Mouse (Mus musculus): ENCODE results near the gene Pex16. TPM values are rescaled to one million over a fixed set of nuclear protein-coding genes. Genes with fewer than 3 reads are reported as not detected.

Gene Pex16
- polyA plus RNA-seq, 1 experiment: not detected

DNA sequence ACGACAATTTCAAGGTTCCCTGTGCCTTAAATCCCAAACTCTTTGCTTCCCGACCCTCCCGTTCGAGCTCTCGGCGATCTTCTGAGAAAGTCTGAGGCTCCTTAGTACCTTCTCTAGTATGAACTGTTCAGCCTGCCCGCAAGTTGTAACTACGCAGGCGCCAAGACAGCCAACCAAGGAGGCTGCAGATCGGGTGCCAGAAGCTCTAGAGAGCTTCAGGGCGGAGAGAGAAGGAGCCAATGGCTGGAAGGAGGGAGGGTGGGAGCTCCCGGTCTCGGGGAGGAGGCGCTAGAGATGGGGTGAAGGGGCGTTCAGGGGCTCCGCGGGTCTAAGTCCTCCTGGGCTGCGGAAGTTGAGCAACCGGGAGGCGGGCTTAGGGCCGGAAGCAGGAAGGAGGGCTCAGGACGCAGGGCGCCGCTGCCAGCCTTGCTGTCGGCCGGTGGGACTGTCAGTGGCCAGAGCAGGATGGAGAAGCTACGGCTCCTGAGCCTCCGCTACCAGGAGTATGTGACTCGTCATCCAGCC is 685 bp downstream of the Pex16 start:
- under 1% methylated on average over 29 of the region's 29 CpGs for WGBS
- TF ChIP-seq CTCF (IDR thresholded peaks at IDR 0.05; ENCODE audit: insufficient read depth, low read depth, low read length): no peak
- peak; percentile 80 for TF ChIP-seq POLR2A (IDR thresholded peaks at IDR 0.05; ENCODE audit: insufficient read depth, low read depth, low read length)
- Histone ChIP-seq H3K27ac (ENCODE audit: insufficient read depth, low read depth, low read length) (peak overlapping the region; percentile 89), H3K4me3 (ENCODE audit: insufficient read depth, low read depth, low read length) (peak overlapping the region; percentile 89), H3K4me1 (ENCODE audit: control insufficient read depth, insufficient read depth, low read length) (peaks cover 37% of the 10 kb centered on the region)

GRCm38 (mm10) chr2:92375788-92376187 is 1.3 kb downstream of the Pex16 start:
- Histone ChIP-seq H3K4me1 (ENCODE audit: control insufficient read depth, insufficient read depth, low read length) (peaks cover 31% of the 10 kb centered on the region), H3K4me3 (ENCODE audit: insufficient read depth, low read depth, low read length) (peak overlapping the region; percentile 89), H3K27ac (ENCODE audit: insufficient read depth, low read depth, low read length) (no peak overlapping the region)
- WGBS: 7% methylated on average over 10 of the region's 10 CpGs
- TF ChIP-seq POLR2A (IDR thresholded peaks at IDR 0.05; ENCODE audit: insufficient read depth, low read depth, low read length) (no peak), CTCF (IDR thresholded peaks at IDR 0.05; ENCODE audit: insufficient read depth, low read depth, low read length) (no peak)

GRCm38 (mm10) chr2:92376300-92376699 is 1.8 kb downstream of the Pex16 start:
- WGBS: 78% methylated on average over 6 of the region's 6 CpGs
- no peak overlapping the region for H3K27ac ChIP-seq (ENCODE audit: insufficient read depth, low read depth, low read length)
- no peak overlapping the region for H3K4me3 ChIP-seq (ENCODE audit: insufficient read depth, low read depth, low read length)
- H3K4me1 ChIP-seq (ENCODE audit: control insufficient read depth, insufficient read depth, low read length): peaks cover 26% of the 10 kb centered on the region
- TF ChIP-seq POLR2A (IDR thresholded peaks at IDR 0.05; ENCODE audit: insufficient read depth, low read depth, low read length) (no peak), CTCF (IDR thresholded peaks at IDR 0.05; ENCODE audit: insufficient read depth, low read depth, low read length) (no peak)

GRCm38 (mm10) chr2:92377320-92377719 is 2.8 kb downstream of the Pex16 start:
- TF ChIP-seq POLR2A (IDR thresholded peaks at IDR 0.05; ENCODE audit: insufficient read depth, low read depth, low read length) (no peak), CTCF (IDR thresholded peaks at IDR 0.05; ENCODE audit: insufficient read depth, low read depth, low read length) (no peak)
- Histone ChIP-seq H3K4me3 (ENCODE audit: insufficient read depth, low read depth, low read length) (no peak overlapping the region), H3K4me1 (ENCODE audit: control insufficient read depth, insufficient read depth, low read length) (peaks cover 16% of the 10 kb centered on the region), H3K27ac (ENCODE audit: insufficient read depth, low read depth, low read length) (no peak overlapping the region)
- 91% methylated on average over 7 of the region's 7 CpGs for WGBS

DNA sequence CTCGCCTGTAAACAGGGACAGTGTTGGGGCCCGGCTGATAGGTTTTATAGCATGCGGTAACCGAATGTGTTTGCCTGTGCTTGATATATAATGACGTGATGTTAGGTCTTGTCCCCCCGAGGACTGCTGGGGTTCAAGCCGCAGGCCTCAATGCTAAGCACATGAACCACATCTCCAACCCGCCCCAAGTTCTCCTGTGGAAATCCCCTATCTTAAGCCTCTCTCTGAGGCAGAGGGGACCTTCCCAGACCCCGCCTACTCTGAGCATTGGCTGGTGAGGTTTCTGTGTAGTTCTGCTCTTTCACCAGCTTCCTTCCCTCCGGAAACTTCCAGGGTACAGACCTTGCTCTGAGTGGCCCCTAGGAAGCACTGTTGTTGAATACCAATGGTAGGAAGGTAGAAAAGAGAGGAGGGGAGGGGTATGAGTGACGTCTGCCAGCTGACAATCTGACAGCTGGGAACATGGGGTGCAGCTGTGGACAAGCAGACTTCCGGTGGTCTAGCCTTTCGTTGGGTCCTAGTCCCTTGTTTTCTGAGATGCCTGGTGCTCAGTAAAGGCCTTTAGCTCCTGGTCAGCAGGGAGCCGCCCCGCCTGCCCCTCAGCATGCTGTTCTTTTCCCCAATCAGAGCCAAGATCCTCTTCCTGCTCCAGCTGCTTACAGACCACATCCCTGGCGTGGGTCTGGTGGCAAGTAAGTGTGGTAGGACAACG is 5.5 kb downstream of the Pex16 start:
- Histone ChIP-seq H3K27ac (ENCODE audit: insufficient read depth, low read depth, low read length) (no peak overlapping the region), H3K4me3 (ENCODE audit: insufficient read depth, low read depth, low read length) (no peak overlapping the region), H3K4me1 (ENCODE audit: control insufficient read depth, insufficient read depth, low read length) (peaks cover 9% of the 10 kb centered on the region)
- no peak for TF ChIP-seq CTCF (IDR thresholded peaks at IDR 0.05; ENCODE audit: insufficient read depth, low read depth, low read length)
- no peak for TF ChIP-seq POLR2A (IDR thresholded peaks at IDR 0.05; ENCODE audit: insufficient read depth, low read depth, low read length)
- 79% methylated on average over 17 of the region's 17 CpGs for WGBS

GRCm38 (mm10) chr2:92380495-92381050 is 6.1 kb downstream of the Pex16 start:
- H3K27ac ChIP-seq (ENCODE audit: insufficient read depth, low read depth, low read length): no peak overlapping the region
- WGBS: 70% methylated on average over 6 of the region's 6 CpGs
- TF ChIP-seq POLR2A (IDR thresholded peaks at IDR 0.05; ENCODE audit: insufficient read depth, low read depth, low read length) (no peak), CTCF (IDR thresholded peaks at IDR 0.05; ENCODE audit: insufficient read depth, low read depth, low read length) (no peak)
- H3K4me1 ChIP-seq (ENCODE audit: control insufficient read depth, insufficient read depth, low read length): peaks cover 16% of the 10 kb centered on the region
- no peak overlapping the region for H3K4me3 ChIP-seq (ENCODE audit: insufficient read depth, low read depth, low read length)

DNA sequence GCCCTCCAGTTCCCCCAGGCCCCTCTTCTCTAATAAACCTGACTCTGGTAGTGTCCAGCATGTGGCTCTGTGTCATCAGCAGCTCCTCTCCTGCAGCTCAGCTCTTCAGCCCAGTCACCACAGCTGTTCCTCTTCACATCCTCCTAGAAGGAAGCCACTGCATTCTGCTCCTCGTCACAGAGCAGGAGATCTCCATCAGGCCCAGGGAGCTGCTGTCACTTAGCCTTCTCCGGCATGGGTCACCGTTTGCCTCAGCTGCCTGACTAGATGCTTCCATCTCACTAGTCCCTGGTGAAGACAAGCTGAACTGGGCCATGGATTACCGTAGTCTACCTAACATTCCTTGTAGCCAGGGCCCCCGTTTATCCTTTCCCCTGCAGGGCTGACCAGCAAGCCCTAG is 6.7 kb downstream of the Pex16 start:
- no peak overlapping the region for H3K4me3 ChIP-seq (ENCODE audit: insufficient read depth, low read depth, low read length)
- H3K27ac ChIP-seq (ENCODE audit: insufficient read depth, low read depth, low read length): no peak overlapping the region
- WGBS: 76% methylated on average over 5 of the region's 5 CpGs
- H3K4me1 ChIP-seq (ENCODE audit: control insufficient read depth, insufficient read depth, low read length): peaks cover 16% of the 10 kb centered on the region
- TF ChIP-seq CTCF (IDR thresholded peaks at IDR 0.05; ENCODE audit: insufficient read depth, low read depth, low read length) (no peak), POLR2A (IDR thresholded peaks at IDR 0.05; ENCODE audit: insufficient read depth, low read depth, low read length) (no peak)

DNA sequence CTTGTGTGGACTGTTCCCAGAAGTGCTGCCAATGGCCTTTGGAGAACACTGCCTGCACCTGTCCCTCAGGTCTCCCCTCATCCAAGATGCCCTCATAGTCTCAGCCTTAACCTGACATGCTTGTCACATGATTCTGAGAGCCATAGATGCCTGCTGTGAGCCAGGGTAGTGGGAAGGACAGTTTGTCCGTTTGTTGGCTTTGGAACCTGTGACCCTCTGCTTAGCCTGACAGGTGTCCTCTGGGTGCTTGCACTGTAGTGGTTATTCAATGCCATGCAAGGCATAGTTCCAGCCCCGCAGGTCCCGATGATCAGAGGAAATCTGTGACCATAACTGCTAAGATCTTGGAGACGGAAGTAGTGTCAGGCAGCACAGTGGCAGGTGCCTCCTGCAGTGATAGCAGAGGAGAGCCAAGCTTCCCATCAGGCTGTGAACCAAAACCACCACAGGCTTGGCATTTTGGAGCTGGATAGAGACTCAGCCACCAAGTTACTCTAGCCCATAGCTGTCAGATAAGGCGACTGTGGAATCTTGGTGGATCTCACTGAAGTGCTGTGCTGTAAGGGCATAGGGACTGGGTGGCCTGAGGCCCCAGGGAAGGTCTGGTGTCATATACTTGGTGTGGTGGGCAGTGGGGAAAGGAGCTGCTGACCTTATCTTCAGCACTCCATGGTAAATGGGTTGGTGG is 7.6 kb downstream of the Pex16 start, which contains the start of gene 1700029I15Rik:
1700029I15Rik (plus strand) TSS at position 638 of the 688 bp plus-strand sequence.
- H3K4me1 ChIP-seq (ENCODE audit: control insufficient read depth, insufficient read depth, low read length): peaks cover 21% of the 10 kb centered on the region

GRCm38 (mm10) chr2:92382759-92383158 is 8.3 kb downstream of the Pex16 start:
- Histone ChIP-seq H3K4me1 (ENCODE audit: control insufficient read depth, insufficient read depth, low read length) (peaks cover 28% of the 10 kb centered on the region), H3K4me3 (ENCODE audit: insufficient read depth, low read depth, low read length) (no peak overlapping the region), H3K27ac (ENCODE audit: insufficient read depth, low read depth, low read length) (no peak overlapping the region)
- TF ChIP-seq POLR2A (IDR thresholded peaks at IDR 0.05; ENCODE audit: insufficient read depth, low read depth, low read length) (no peak), CTCF (IDR thresholded peaks at IDR 0.05; ENCODE audit: insufficient read depth, low read depth, low read length) (no peak)
- 83% methylated on average over 4 of the region's 4 CpGs for WGBS

More for the DNA sequence above, 7.6 kb downstream of the Pex16 start, which contains the start of gene 1700029I15Rik:
- no peak within 1 kb of the TSS for H3K4me3 ChIP-seq (ENCODE audit: insufficient read depth, low read depth, low read length)
- WGBS: 80% methylated on average over 5 of the region's 5 CpGs
- no peak within 1 kb of the TSS for H3K27ac ChIP-seq (ENCODE audit: insufficient read depth, low read depth, low read length)
- TF ChIP-seq POLR2A (IDR thresholded peaks at IDR 0.05; ENCODE audit: insufficient read depth, low read depth, low read length): no peak
- no peak for TF ChIP-seq CTCF (IDR thresholded peaks at IDR 0.05; ENCODE audit: insufficient read depth, low read depth, low read length)
